Mouse (Mus musculus) neural tube, embryonic 12.5 days (tissue): ENCODE measurements around the gene Klhl25. TPM values are rescaled to one million over a fixed set of nuclear protein-coding genes. Genes with fewer than 3 reads are reported as not detected.
"Not testable (repeated sequence)": the region's sequence is repeated elsewhere in the genome, so short reads cannot be mapped to it uniquely, and the experiment has no call there.

Source experiments
- ATAC-seq: fragments of 200-750 bp; cut with Nextera tagmentation; 2 replicates; pipeline ENCODE4 v1.8.0; 2017; ENCODE audit warnings: low read depth, mild to moderate bottlenecking, moderate TSS enrichment, moderate library complexity; ENCODE audit not compliant: low FRiP score
- H3K27ac ChIP-seq: fragments of 300-500 bp; sonication (generic); 2 replicates; pipeline ENCODE4 v1.5.1; 2016
- H3K27me3 ChIP-seq: fragments of 300-500 bp; sonication (generic); replicated peaks from 2 replicates; pipeline ENCODE4 v1.6.1; 2016; ENCODE audit warnings: mild to moderate bottlenecking
- H3K36me3 ChIP-seq: fragments of 300-500 bp; sonication (generic); 2 replicates; pipeline ENCODE4 v1.6.1; 2016; ENCODE audit warnings: mild to moderate bottlenecking
- H3K4me1 ChIP-seq: fragments of 300-500 bp; sonication (generic); 2 replicates; pipeline ENCODE4 v1.6.1; 2016
- H3K4me2 ChIP-seq: fragments of 300-500 bp; sonication (generic); replicated peaks from 2 replicates; pipeline ENCODE4 v1.6.1; 2016; ENCODE audit warnings: mild to moderate bottlenecking
- H3K4me3 ChIP-seq: fragments of 300-500 bp; sonication (generic); 2 replicates; pipeline ENCODE4 v1.5.1; 2016
- H3K9ac ChIP-seq: fragments of 300-500 bp; sonication (generic); 2 replicates; pipeline ENCODE4 v1.6.1; 2016; ENCODE audit warnings: mild to moderate bottlenecking
- H3K9me3 ChIP-seq: fragments of 300-500 bp; sonication (generic); 2 replicates; pipeline ENCODE4 v1.6.1; 2016; ENCODE audit warnings: mild to moderate bottlenecking
- WGBS: fragments of 180-500 bp; shearing (Covaris S2); methylation state at CpG from one replicate; pipeline ENCODE4 v1.1.7; 2016; 5-methylcytosine and 5-hydroxymethylcytosine counted together
- polyA plus RNA-seq: library from polyadenylated mRNA; unstranded; fragments of >200 nt; fragmentation: Nextera tagmentation; extraction: Ambion mirVana; gene quantifications from 2 replicates; pipeline ENCODE4 v1.2.1, GENCODE M21; 2016

The Klhl25 gene
- polyA plus RNA-seq, 1 experiment from 2014 or later, result 27.5 TPM

- H3K9me3 ChIP-seq, result not testable (repeated sequence)
- 96% methylated on average over 5 of the region's 5 CpGs for whole genome bisulfite sequencing
- peaks cover 45% of the 10 kb centered on the region for H3K36me3 ChIP-seq
Measured at GRCm38 (mm10) chr7:75863248-75863911, 15.3 kb downstream of the Klhl25 start.

DNA sequence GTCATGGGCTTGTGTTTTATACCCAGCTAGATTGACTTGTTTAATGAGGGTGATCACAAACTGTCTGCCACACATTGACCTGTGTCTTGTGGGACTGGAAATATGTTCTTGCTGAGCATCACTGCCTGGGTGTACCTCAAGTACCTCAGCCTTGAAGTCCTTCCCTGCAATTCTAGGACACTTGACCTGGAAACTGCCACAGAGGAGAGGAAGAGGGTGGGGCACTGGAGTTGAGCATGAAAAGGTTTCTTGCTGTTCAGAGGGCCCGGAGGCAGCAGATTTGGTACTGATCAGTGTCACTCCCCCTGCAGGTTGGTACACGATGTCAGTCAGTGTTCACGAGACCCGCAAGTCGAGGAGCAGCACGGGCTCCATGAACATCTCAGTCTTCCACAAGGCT lies 16.9 kb downstream of the Klhl25 start:
- Histone ChIP-seq H3K27ac (no peak overlapping the region), H3K9ac (no peak overlapping the region), H3K4me3 (no peak overlapping the region), H3K4me1 (0 out of 2 replicates have a peak, but pooled peaks cover under 1% of the 10 kb centered on the region), H3K36me3 (peaks cover 57% of the 10 kb centered on the region), H3K27me3 (no peaks in the 10 kb centered on the region), H3K4me2 (no peak overlapping the region), H3K9me3 (peaks cover 4% of the 10 kb centered on the region; the same call in 1 of the 2 replicates)
- 93% methylated on average over 6 of the region's 6 CpGs for WGBS
- ATAC-seq, result no peak

More at GRCm38 (mm10) chr7:75863248-75863911, 15.3 kb downstream of the Klhl25 start:
- H3K4me1 ChIP-seq, ATAC-seq, H3K27me3 ChIP-seq, H3K27ac ChIP-seq, H3K4me2 ChIP-seq, H3K9ac ChIP-seq, H3K4me3 ChIP-seq: not testable (repeated sequence)

DNA sequence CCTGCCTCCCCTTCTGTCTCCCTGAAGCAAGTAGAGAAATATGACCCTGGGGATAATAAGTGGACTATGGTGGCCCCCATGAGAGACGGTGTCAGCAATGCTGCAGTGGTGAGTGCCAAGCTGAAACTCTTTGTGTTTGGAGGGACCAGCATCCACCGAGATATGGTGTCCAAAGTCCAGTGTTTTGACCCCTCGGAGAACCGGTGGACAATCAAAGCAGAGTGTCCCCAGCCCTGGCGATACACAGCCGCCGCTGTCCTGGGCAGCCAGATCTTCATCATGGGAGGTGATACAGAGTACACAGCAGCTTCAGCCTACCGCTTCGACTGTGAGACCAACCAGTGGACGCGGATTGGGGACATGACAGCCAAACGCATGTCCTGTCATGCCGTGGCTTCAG lies 18.4 kb downstream of the Klhl25 start:
- H3K4me1 ChIP-seq, result 0 out of 2 replicates have a peak, but pooled peaks cover 8% of the 10 kb centered on the region
- H3K4me3 ChIP-seq, result no peak overlapping the region
- H3K9ac ChIP-seq, result no peak overlapping the region
- 95% methylated on average over 13 of the region's 13 CpGs for WGBS
- H3K27me3 ChIP-seq, result no peaks in the 10 kb centered on the region
- ATAC-seq, result no peak
- no peak overlapping the region for H3K27ac ChIP-seq
- peaks cover 4% of the 10 kb centered on the region; the same call in 1 of the 2 replicates for H3K9me3 ChIP-seq
- H3K4me2 ChIP-seq, result no peak overlapping the region
- peaks cover 67% of the 10 kb centered on the region for H3K36me3 ChIP-seq

DNA sequence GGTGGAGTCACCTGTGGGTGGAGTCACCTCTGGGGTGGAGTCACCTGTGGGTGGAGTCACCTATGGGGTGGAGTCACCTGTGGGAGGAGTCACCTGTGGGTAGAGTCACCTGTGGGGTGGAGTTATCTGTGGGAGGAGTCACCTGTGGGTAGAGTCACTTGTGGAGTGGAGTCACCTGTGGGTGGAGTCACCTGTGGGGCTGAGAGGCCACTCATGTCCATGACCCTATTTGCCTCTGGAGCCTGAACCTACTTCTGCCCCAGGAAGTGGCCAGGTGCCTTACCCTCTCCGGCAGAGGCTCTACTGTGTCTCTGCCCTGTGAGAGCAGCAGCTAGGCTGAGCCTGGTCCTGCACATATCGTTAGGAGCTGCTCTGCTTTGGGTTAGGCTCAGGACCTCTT lies 20.6 kb downstream of the Klhl25 start:
- ATAC-seq, result no peak
- Histone ChIP-seq H3K9me3 (peaks cover 4% of the 10 kb centered on the region; the same call in 1 of the 2 replicates), H3K4me1 (0 out of 2 replicates have a peak, but pooled peaks cover 8% of the 10 kb centered on the region)

DNA sequence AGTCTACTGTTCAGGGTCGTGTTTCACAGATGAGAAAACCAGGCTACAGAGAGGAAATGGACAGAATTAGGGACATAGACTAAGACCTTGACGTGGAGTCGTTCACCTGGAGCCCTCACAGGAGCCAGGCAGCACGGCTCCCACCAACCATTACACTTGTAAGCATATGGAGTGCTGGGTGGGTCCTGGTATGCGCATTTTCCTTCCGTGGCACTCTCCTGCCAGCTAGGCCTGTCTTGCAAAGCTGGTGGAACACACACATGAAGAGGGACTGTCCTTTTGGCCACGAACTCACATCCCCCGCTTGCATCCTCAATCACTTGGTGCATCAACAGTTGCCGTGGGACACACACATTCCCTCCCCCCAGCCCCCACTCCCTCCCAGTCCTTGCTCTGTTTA lies 22.4 kb downstream of the Klhl25 start:
- WGBS, result 75% methylated on average over 9 of the region's 9 CpGs
- H3K36me3 ChIP-seq, result peaks cover 77% of the 10 kb centered on the region
- H3K4me3 ChIP-seq, result no peak overlapping the region
- no peaks in the 10 kb centered on the region for H3K27me3 ChIP-seq
- no peak overlapping the region for H3K27ac ChIP-seq
- H3K9ac ChIP-seq, result no peak overlapping the region
- H3K9me3 ChIP-seq, result no peaks in the 10 kb centered on the region
- 0 out of 2 replicates have a peak, but pooled peaks cover 8% of the 10 kb centered on the region for H3K4me1 ChIP-seq
- ATAC-seq, result no peak
- no peak overlapping the region for H3K4me2 ChIP-seq

More for the DNA sequence above, 20.6 kb downstream of the Klhl25 start:
- no peak overlapping the region for H3K4me3 ChIP-seq
- no peak overlapping the region for H3K4me2 ChIP-seq
- H3K9ac ChIP-seq, result no peak overlapping the region
- H3K36me3 ChIP-seq, result peaks cover 81% of the 10 kb centered on the region
- WGBS, result 89% methylated on average over 2 of the region's 2 CpGs
- no peak overlapping the region for H3K27ac ChIP-seq
- H3K27me3 ChIP-seq, result no peaks in the 10 kb centered on the region

DNA sequence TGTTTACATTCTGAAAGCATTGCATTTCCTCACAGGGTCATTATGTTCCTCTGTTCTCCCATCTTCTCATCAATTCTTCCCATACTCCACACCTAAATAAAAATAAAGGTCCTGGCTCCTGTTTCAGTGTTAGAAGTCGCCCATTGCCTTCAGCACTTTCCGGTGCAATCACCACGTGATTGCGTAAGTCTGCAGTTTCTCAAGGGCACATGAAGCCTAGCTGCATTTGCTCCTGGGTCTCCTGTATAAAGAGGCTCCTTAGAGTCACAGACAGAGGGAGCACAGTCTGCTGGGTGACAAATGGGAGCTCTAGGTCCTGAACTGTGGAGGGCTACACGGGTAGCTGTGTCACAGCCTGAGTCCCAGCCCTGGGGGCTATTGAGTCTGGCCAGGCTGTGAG lies 24.1 kb downstream of the Klhl25 start:
- WGBS, result 75% methylated on average over 5 of the region's 5 CpGs
- ATAC-seq, result no peak

GRCm38 (mm10) chr7:75872697-75873096 lies 24.6 kb downstream of the Klhl25 start:
- WGBS, result 89% methylated on average over 8 of the region's 8 CpGs
- no peak for ATAC-seq
- H3K36me3 ChIP-seq, result peaks cover 56% of the 10 kb centered on the region

More for the DNA sequence above, 24.1 kb downstream of the Klhl25 start:
- H3K4me2 ChIP-seq, result no peak overlapping the region
- H3K9ac ChIP-seq, result no peak overlapping the region
- H3K27ac ChIP-seq, result no peak overlapping the region
- 0 out of 2 replicates have a peak, but pooled peaks cover 8% of the 10 kb centered on the region for H3K4me1 ChIP-seq
- H3K9me3 ChIP-seq, result no peaks in the 10 kb centered on the region
- peaks cover 60% of the 10 kb centered on the region for H3K36me3 ChIP-seq
- no peaks in the 10 kb centered on the region for H3K27me3 ChIP-seq
- no peak overlapping the region for H3K4me3 ChIP-seq

DNA sequence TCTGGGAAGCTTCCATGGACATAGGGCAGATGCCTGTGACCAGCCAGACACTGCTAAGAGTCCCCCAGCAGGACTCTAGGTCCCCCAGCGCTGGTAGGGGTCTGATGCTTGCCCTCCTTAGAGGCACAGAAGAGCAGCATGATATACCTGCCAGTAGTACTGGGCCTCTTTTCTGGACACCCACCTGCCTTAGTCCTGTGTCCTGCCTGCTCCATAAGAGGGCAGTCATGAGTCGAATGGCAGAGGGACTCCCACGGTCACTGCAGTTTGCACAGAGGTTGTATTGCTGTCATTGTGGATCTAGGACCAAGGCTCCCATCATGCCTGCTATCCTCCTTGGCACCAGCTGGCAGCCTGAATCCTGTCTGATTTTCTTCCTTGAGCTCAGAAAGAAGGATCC lies 25.1 kb downstream of the Klhl25 start:
- H3K4me3 ChIP-seq, result no peak overlapping the region
- peaks cover 51% of the 10 kb centered on the region for H3K36me3 ChIP-seq
- 0 out of 2 replicates have a peak, but pooled peaks cover 8% of the 10 kb centered on the region for H3K4me1 ChIP-seq
- H3K9ac ChIP-seq, result no peak overlapping the region
- H3K9me3 ChIP-seq, result no peaks in the 10 kb centered on the region
- H3K4me2 ChIP-seq, result no peak overlapping the region
- ATAC-seq, result no peak
- H3K27me3 ChIP-seq, result no peaks in the 10 kb centered on the region
- no peak overlapping the region for H3K27ac ChIP-seq
- 76% methylated on average over 3 of the region's 3 CpGs for WGBS

More at GRCm38 (mm10) chr7:75872697-75873096, 24.6 kb downstream of the Klhl25 start:
- H3K27ac ChIP-seq, result no peak overlapping the region
- no peaks in the 10 kb centered on the region for H3K27me3 ChIP-seq
- no peak overlapping the region for H3K9ac ChIP-seq
- no peak overlapping the region for H3K4me2 ChIP-seq
- H3K4me3 ChIP-seq, result no peak overlapping the region
- H3K9me3 ChIP-seq, result no peaks in the 10 kb centered on the region
- H3K4me1 ChIP-seq, result 0 out of 2 replicates have a peak, but pooled peaks cover 8% of the 10 kb centered on the region

- no peak overlapping the region for H3K4me3 ChIP-seq
- H3K4me2 ChIP-seq, result no peak overlapping the region
- 0 out of 2 replicates have a peak, but pooled peaks cover 8% of the 10 kb centered on the region for H3K4me1 ChIP-seq
- H3K9ac ChIP-seq, result no peak overlapping the region
- H3K27ac ChIP-seq, result no peak overlapping the region
- H3K27me3 ChIP-seq, result no peaks in the 10 kb centered on the region
- ATAC-seq, result no peak
- peaks cover 47% of the 10 kb centered on the region for H3K36me3 ChIP-seq
- 95% methylated on average over 7 of the region's 7 CpGs for WGBS
- no peaks in the 10 kb centered on the region for H3K9me3 ChIP-seq
Measured at GRCm38 (mm10) chr7:75873746-75874145, 25.6 kb downstream of the Klhl25 start.

- not testable (repeated sequence) for H3K27ac ChIP-seq, H3K9me3 ChIP-seq, H3K4me2 ChIP-seq, H3K9ac ChIP-seq, H3K4me3 ChIP-seq, H3K4me1 ChIP-seq, ATAC-seq, H3K27me3 ChIP-seq, H3K36me3 ChIP-seq
- WGBS, result 80% methylated on average over 2 of the region's 2 CpGs
Measured at GRCm38 (mm10) chr7:75879436-75879835, 31.3 kb downstream of the Klhl25 start.

DNA sequence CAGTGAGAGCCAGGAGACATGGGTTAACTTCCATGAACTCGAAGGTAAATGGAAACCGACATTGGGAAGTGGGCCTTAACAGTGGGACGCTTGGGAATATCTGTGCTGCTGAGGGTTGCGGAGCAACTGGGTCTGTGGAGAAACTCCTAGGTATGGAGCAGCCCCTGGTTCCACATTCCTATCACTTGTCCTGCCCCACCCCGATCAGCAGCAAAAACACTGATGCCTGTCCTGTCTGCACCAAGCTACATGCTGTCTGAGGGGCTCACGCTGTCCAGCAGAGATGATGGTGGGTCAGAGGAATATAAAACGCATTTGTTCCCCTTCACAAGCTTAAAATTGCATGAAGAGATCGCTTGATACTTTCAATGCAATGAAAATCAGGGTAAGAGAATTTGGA lies 32.1 kb downstream of the Klhl25 start:
- peak; percentile 54; the same call in 1 of the 2 replicates for ATAC-seq
- Histone ChIP-seq H3K4me3 (no peak overlapping the region), H3K4me2 (peak overlapping the region; percentile 27; the same call in 1 of the 2 replicates), H3K36me3 (no peaks in the 10 kb centered on the region), H3K9ac (no peak overlapping the region), H3K27me3 (no peaks in the 10 kb centered on the region), H3K9me3 (no peaks in the 10 kb centered on the region), H3K27ac (no peak overlapping the region), H3K4me1 (no peaks in the 10 kb centered on the region)
- 72% methylated on average over 8 of the region's 8 CpGs for WGBS

GRCm38 (mm10) chr7:75880650-75881049 lies 32.5 kb downstream of the Klhl25 start:
- no peak overlapping the region for H3K27ac ChIP-seq
- H3K4me1 ChIP-seq, result no peaks in the 10 kb centered on the region
- no peak overlapping the region for H3K4me3 ChIP-seq
- no peak overlapping the region for H3K9ac ChIP-seq
- no peaks in the 10 kb centered on the region for H3K36me3 ChIP-seq
- no peaks in the 10 kb centered on the region for H3K27me3 ChIP-seq
- peak; percentile 88 for ATAC-seq
- 6% methylated on average over 8 of the region's 8 CpGs for WGBS
- peak overlapping the region; percentile 27; the same call in 1 of the 2 replicates for H3K4me2 ChIP-seq
- H3K9me3 ChIP-seq, result no peaks in the 10 kb centered on the region
